In genomic region chr7:99818181-99818725, GRCm38 (mm10) we compare ENCODE assay signal across 22 mouse cellular contexts. TPM values are rescaled to one million over a fixed set of nuclear protein-coding genes. Genes with fewer than 3 reads are reported as not detected.
DNase-seq lines count a peak whose midpoint lies in the region; ATAC-seq and TF ChIP-seq lines count a peak whose summit lies in the region.
"Not testable (repeated sequence)": the region's sequence is repeated elsewhere in the genome, so short reads cannot be mapped to it uniquely, and the experiment has no call there.
"Had no signal": no experiment of that assay in that cellular context is flagged by ENCODE, and none has a peak within 500 bp of the region (broad histone marks: within the 10 kb centered on the region; RNA-seq: fewer than 3 reads in every experiment).

No protein-coding gene starts in this region.

- not testable (repeated sequence) for H3K27ac ChIP-seq in brown adipose tissue, adult 24 weeks (replicated peaks; ENCODE audit: low read depth, low read length); kidney, embryonic 14.5 days (ENCODE audit: low read depth, low read length); lung, embryonic 14.5 days (ENCODE audit: low read depth); macrophage; stomach, embryonic 16.5 days (ENCODE audit: low read length)
- H3K27ac ChIP-seq in heart, embryonic 15.5 days = peak overlapping the region; percentile 52; the same call in 1 of the 2 replicates
- H3K27ac ChIP-seq in liver, embryonic 12.5 days = peak overlapping the region; percentile 58

- peak overlapping the region; percentile 3; the same call in 1 of the 2 replicates for H3K9ac ChIP-seq in heart, embryonic 15.5 days
- H3K9ac ChIP-seq in kidney, embryonic 14.5 days (ENCODE audit: low read depth, low read length); lung, embryonic 14.5 days; stomach, embryonic 16.5 days (ENCODE audit: low read length): not testable (repeated sequence)
- H3K9ac ChIP-seq in liver, embryonic 12.5 days = peak overlapping the region; percentile 27; the same call in 1 of the 2 replicates

- DNase-seq in lung, embryonic 14.5 days = peak; percentile 22
- peak; percentile 72 to 81 for DNase-seq in thymus, postnatal 36 days

- ATAC-seq in heart, embryonic 15.5 days (replicated peaks; ENCODE audit: insufficient number of reproducible peaks, insufficient read depth, low FRiP score, low read depth); kidney, embryonic 14.5 days (ENCODE audit: low FRiP score, low TSS enrichment); liver, embryonic 12.5 days; lung, embryonic 14.5 days (ENCODE audit: insufficient read depth); stomach, embryonic 16.5 days (ENCODE audit: insufficient read depth, low FRiP score): not testable (repeated sequence)

- H3K4me1 ChIP-seq in brown adipose tissue, adult 24 weeks (ENCODE audit: control insufficient read depth, insufficient read depth, insufficient read length, low read length); kidney, embryonic 14.5 days (ENCODE audit: control insufficient read depth, insufficient read depth, low read length); lung, embryonic 14.5 days (ENCODE audit: insufficient read depth); stomach, embryonic 16.5 days (ENCODE audit: control insufficient read depth, insufficient read depth, low read length): not testable (repeated sequence)
- peaks cover 15% of the 10 kb centered on the region for H3K4me1 ChIP-seq in heart, embryonic 15.5 days (replicated peaks)
- H3K4me1 ChIP-seq in liver, embryonic 12.5 days = peaks cover 40% of the 10 kb centered on the region

- peak overlapping the region; percentile 40 for H3K4me2 ChIP-seq in heart, embryonic 15.5 days
- peak overlapping the region; percentile 19; the same call in 1 of the 2 replicates for H3K4me2 ChIP-seq in kidney, embryonic 14.5 days (replicated peaks; ENCODE audit: low read depth, low read length)
- peak overlapping the region; percentile 47 for H3K4me2 ChIP-seq in liver, embryonic 12.5 days
- H3K4me2 ChIP-seq in lung, embryonic 14.5 days = not testable (repeated sequence)
- peak overlapping the region; percentile 27; the same call in 1 of the 2 replicates for H3K4me2 ChIP-seq in stomach, embryonic 16.5 days (ENCODE audit: low read depth, low read length)

- not testable (repeated sequence) for H3K27me3 ChIP-seq in heart, embryonic 15.5 days; kidney, embryonic 14.5 days (ENCODE audit: control insufficient read depth, insufficient read depth, low read length); liver, embryonic 12.5 days (replicated peaks); lung, embryonic 14.5 days (ENCODE audit: insufficient read depth, low read length); stomach, embryonic 16.5 days (ENCODE audit: control insufficient read depth, insufficient read depth, low read length)

- 23% methylated on average over 9 of the region's 9 CpGs for WGBS in heart, embryonic 15.5 days
- 6% methylated on average over 9 of the region's 9 CpGs for WGBS in kidney, embryonic 14.5 days
- WGBS in liver, embryonic 12.5 days (ENCODE audit: insufficient replicate concordance) = 20% methylated on average over 9 of the region's 9 CpGs
- 17% methylated on average over 9 of the region's 9 CpGs for WGBS in lung, embryonic 14.5 days
- WGBS in macrophage (ENCODE audit: missing documents) = 15% methylated on average over 5 of the region's 9 CpGs
- 26% methylated on average over 9 of the region's 9 CpGs for WGBS in stomach, embryonic 16.5 days

- TF ChIP-seq CTCF in lung, embryonic 14.5 days (IDR thresholded peaks at IDR 0.05; ENCODE audit: low read depth) = not testable (repeated sequence)

- H3K36me3 ChIP-seq in heart, embryonic 15.5 days; kidney, embryonic 14.5 days (ENCODE audit: control insufficient read depth, insufficient read depth, low read length); lung, embryonic 14.5 days (ENCODE audit: insufficient read depth); macrophage (ENCODE audit: inconsistent target); stomach, embryonic 16.5 days (ENCODE audit: control insufficient read depth, insufficient read depth, low read length): not testable (repeated sequence)
- H3K36me3 ChIP-seq in liver, embryonic 12.5 days = peaks cover 42% of the 10 kb centered on the region

- not testable (repeated sequence) for H3K9me3 ChIP-seq in heart, embryonic 15.5 days (replicated peaks); kidney, embryonic 14.5 days (ENCODE audit: control insufficient read depth, low read length); liver, embryonic 12.5 days (replicated peaks); lung, embryonic 14.5 days (ENCODE audit: low read depth, low read length); stomach, embryonic 16.5 days (replicated peaks; ENCODE audit: control insufficient read depth, low read length)

- H3K4me3 ChIP-seq in brown adipose tissue, adult 24 weeks (ENCODE audit: insufficient read depth, low read depth, low read length) = 0 out of 2 replicates have a peak overlapping the region, but pooled peaks have one; percentile 18
- not testable (repeated sequence) for H3K4me3 ChIP-seq in heart, embryonic 15.5 days; kidney, embryonic 14.5 days (ENCODE audit: low read length); lung, embryonic 14.5 days (ENCODE audit: low read depth, low read length); stomach, embryonic 16.5 days (replicated peaks; ENCODE audit: low read length)
- H3K4me3 ChIP-seq in liver, embryonic 12.5 days = peak overlapping the region; percentile 23
- peak overlapping the region; percentile 2; the same call in 1 of the 2 replicates for H3K4me3 ChIP-seq in macrophage (ENCODE audit: inconsistent target)

- H3K79me2 ChIP-seq in macrophage (ENCODE audit: inconsistent target) = not testable (repeated sequence)

RNA-seq across cellular contexts. Expression of gene Neu3, which starts 10.0 kb away (rescaled TPM):
- 0.52 and 1.0 TPM in 2 replicates for polyA plus RNA-seq in brown adipose tissue, adult 24 weeks (2012; ENCODE audit: insufficient read depth, insufficient read length, missing spikeins)
- 3.3 and 4.5 TPM in 2 replicates for polyA plus RNA-seq in heart, embryonic 15.5 days (2015; fragmentation: Nextera tagmentation; extraction: Ambion mirVana)
- polyA plus RNA-seq in kidney, embryonic 14.5 days (2014; fragmentation: Nextera tagmentation; extraction: Ambion mirVana) = 2.2 and 4.1 TPM in 2 replicates
- 6.2 and 6.4 TPM in 2 replicates for polyA plus RNA-seq in liver, embryonic 12.5 days (2016; fragmentation: Nextera tagmentation; extraction: Ambion mirVana)
- polyA plus RNA-seq in lung, embryonic 14.5 days (2014; fragmentation: Nextera tagmentation; extraction: Ambion mirVana) = 3.0 and 3.2 TPM in 2 replicates
- 1 to 10 TPM in 18 of 26 experiments, under 1 TPM in 7, not detected in 1; 0.34 to 3.3 (median 1.6) TPM for total RNA-seq in macrophage (2018; cell fraction: chromatin; rRNA removed)
- 1 to 10 TPM in 12 of 26 experiments, under 1 TPM in 14; 0.14 to 1.8 (median 0.91) TPM for total RNA-seq in macrophage (2018; cell fraction: cytosol; rRNA removed)
- total RNA-seq in macrophage (2018; cell fraction: nucleus; rRNA removed) = 1 to 10 TPM in 14 of 26 experiments, under 1 TPM in 12; 0.16 to 3.3 (median 1.1) TPM
- 0.55 to 1.1 TPM (median 0.79 TPM) in 3 replicates for polyA plus RNA-seq in macrophage (2018)
- 6.8 and 7.5 TPM in 2 replicates for polyA plus RNA-seq in stomach, embryonic 16.5 days (2015; fragmentation: Nextera tagmentation; extraction: Ambion mirVana)
- total RNA-seq: monocyte, adult 5-6 weeks had no signal

RNA-seq across cellular contexts. Expression of gene Xrra1, which starts 40.7 kb away (rescaled TPM):
- not detected in 2 replicates for polyA plus RNA-seq in brown adipose tissue, adult 24 weeks (2012; ENCODE audit: insufficient read depth, insufficient read length, missing spikeins)
- polyA plus RNA-seq in heart, embryonic 15.5 days (2015; fragmentation: Nextera tagmentation; extraction: Ambion mirVana) = 0.08 and 0.23 TPM in 2 replicates
- polyA plus RNA-seq in kidney, embryonic 14.5 days (2014; fragmentation: Nextera tagmentation; extraction: Ambion mirVana) = 0.43 and 0.47 TPM in 2 replicates
- 0.10 TPM in 1 of 2 replicates, not detected in the other for polyA plus RNA-seq in liver, embryonic 12.5 days (2016; fragmentation: Nextera tagmentation; extraction: Ambion mirVana)
- polyA plus RNA-seq in lung, embryonic 14.5 days (2014; fragmentation: Nextera tagmentation; extraction: Ambion mirVana) = 0.30 and 0.34 TPM in 2 replicates
- total RNA-seq in macrophage (2018; cell fraction: chromatin; rRNA removed) = under 1 TPM in 5 of 26 experiments, not detected in 21; 0.26 to 0.94 (median 0.71) TPM
- total RNA-seq in macrophage (2018; cell fraction: cytosol; rRNA removed) = under 1 TPM in 17 of 26 experiments, not detected in 9; 0.07 to 0.26 (median 0.13) TPM
- total RNA-seq in macrophage (2018; cell fraction: nucleus; rRNA removed) = under 1 TPM in 6 of 26 experiments, not detected in 20; 0.21 to 0.48 (median 0.37) TPM
- 0.11 to 0.12 TPM in 2 of 3 replicates, not detected in the other for polyA plus RNA-seq in macrophage (2018)
- 0.22 and 0.31 TPM in 2 replicates for polyA plus RNA-seq in stomach, embryonic 16.5 days (2015; fragmentation: Nextera tagmentation; extraction: Ambion mirVana)
- total RNA-seq: heart, adult 8-10 months had no signal

RNA-seq across cellular contexts. Expression of gene Spcs2, which starts 45.0 kb away (rescaled TPM):
- 50.0 and 69.2 TPM in 2 replicates for polyA plus RNA-seq in brown adipose tissue, adult 24 weeks (2012; ENCODE audit: insufficient read depth, insufficient read length, missing spikeins)
- polyA plus RNA-seq in heart, embryonic 15.5 days (2015; fragmentation: Nextera tagmentation; extraction: Ambion mirVana) = 188 and 201 TPM in 2 replicates
- 346 and 377 TPM in 2 replicates for polyA plus RNA-seq in kidney, embryonic 14.5 days (2014; fragmentation: Nextera tagmentation; extraction: Ambion mirVana)
- 216 and 224 TPM in 2 replicates for polyA plus RNA-seq in liver, embryonic 12.5 days (2016; fragmentation: Nextera tagmentation; extraction: Ambion mirVana)
- 322 and 366 TPM in 2 replicates for polyA plus RNA-seq in lung, embryonic 14.5 days (2014; fragmentation: Nextera tagmentation; extraction: Ambion mirVana)
- 10 to 100 TPM in 24 of 26 experiments, 1 to 10 TPM in 2; 5.4 to 39.6 (median 18.5) TPM for total RNA-seq in macrophage (2018; cell fraction: chromatin; rRNA removed)
- 100 to 1,000 TPM; 112 to 165 (median 130) TPM for total RNA-seq in macrophage (2018; cell fraction: cytosol; rRNA removed)
- total RNA-seq in macrophage (2018; cell fraction: nucleus; rRNA removed) = 10 to 100 TPM; 20.6 to 95.4 (median 62.7) TPM
- polyA plus RNA-seq in macrophage (2018) = 165 to 201 TPM (median 180 TPM) in 3 replicates
- 370 and 373 TPM in 2 replicates for polyA plus RNA-seq in stomach, embryonic 16.5 days (2015; fragmentation: Nextera tagmentation; extraction: Ambion mirVana)

RNA-seq across cellular contexts. Expression of gene Olfr521, which starts 54.9 kb away (rescaled TPM):
- not detected in 2 replicates for polyA plus RNA-seq in brown adipose tissue, adult 24 weeks (2012; ENCODE audit: insufficient read depth, insufficient read length, missing spikeins)
- polyA plus RNA-seq in heart, embryonic 15.5 days (2015; fragmentation: Nextera tagmentation; extraction: Ambion mirVana) = not detected in 2 replicates
- not detected in 2 replicates for polyA plus RNA-seq in kidney, embryonic 14.5 days (2014; fragmentation: Nextera tagmentation; extraction: Ambion mirVana)
- not detected in 2 replicates for polyA plus RNA-seq in liver, embryonic 12.5 days (2016; fragmentation: Nextera tagmentation; extraction: Ambion mirVana)
- not detected in 2 replicates for polyA plus RNA-seq in lung, embryonic 14.5 days (2014; fragmentation: Nextera tagmentation; extraction: Ambion mirVana)
- not detected for total RNA-seq in macrophage (2018; cell fraction: chromatin; rRNA removed)
- not detected for total RNA-seq in macrophage (2018; cell fraction: cytosol; rRNA removed)
- total RNA-seq in macrophage (2018; cell fraction: nucleus; rRNA removed) = not detected
- polyA plus RNA-seq in macrophage (2018) = not detected in 3 replicates
- not detected in 2 replicates for polyA plus RNA-seq in stomach, embryonic 16.5 days (2015; fragmentation: Nextera tagmentation; extraction: Ambion mirVana)
- total RNA-seq: adrenal gland, adult 8-10 months; CH12.LX; gastrocnemius, adult 8-10 months; heart, adult 8-10 months; heart, postnatal 4 days; layer of hippocampus, adult 8-10 months; left cerebral cortex, adult 18-20 months; left cerebral cortex, postnatal 4 days; monocyte, adult 5-6 weeks had no signal
- polyA plus RNA-seq: embryonic facial prominence, embryonic 15.5 days; forebrain, embryonic 10.5 days; hindbrain, embryonic 16.5 days; midbrain, embryonic 11.5 days; neural tube, embryonic 13.5 days had no signal
